Mouse (Mus musculus) kidney, embryonic 15.5 days (tissue): ENCODE measurements around the gene Ip6k3. TPM values are rescaled to one million over a fixed set of nuclear protein-coding genes. Genes with fewer than 3 reads are reported as not detected.
A peak's percentile ranks its signal among the peaks of the same experiment; 100 is the strongest.

ENCODE experiments used
- ATAC-seq: fragments of 200-750 bp; cut with Nextera tagmentation; replicated peaks from 2 replicates; pipeline ENCODE4 v1.8.0; 2017; ENCODE audit warnings: moderate TSS enrichment; ENCODE audit not compliant: low FRiP score
- H3K27ac ChIP-seq: fragments of 300-500 bp; sonication (generic); 2 replicates; pipeline ENCODE4 v1.5.1; 2015; ENCODE audit warnings: mild to moderate bottlenecking, inconsistent platforms
- H3K27me3 ChIP-seq: fragments of 300-500 bp; sonication (generic); 2 replicates; pipeline ENCODE4 v1.6.1; 2015; ENCODE audit warnings: inconsistent platforms
- H3K36me3 ChIP-seq: fragments of 300-500 bp; sonication (generic); 2 replicates; pipeline ENCODE4 v1.6.1; 2015; ENCODE audit warnings: inconsistent platforms
- H3K4me1 ChIP-seq: fragments of 300-500 bp; sonication (generic); 2 replicates; pipeline ENCODE4 v1.6.1; 2015; ENCODE audit warnings: inconsistent platforms
- H3K4me2 ChIP-seq: fragments of 300-500 bp; sonication (generic); 2 replicates; pipeline ENCODE4 v1.6.1; 2015; ENCODE audit warnings: moderate library complexity, mild to moderate bottlenecking, inconsistent platforms
- H3K4me3 ChIP-seq: fragments of 300-500 bp; sonication (generic); replicated peaks from 2 replicates; pipeline ENCODE4 v1.5.1; 2015; ENCODE audit warnings: mild to moderate bottlenecking, inconsistent platforms
- H3K9ac ChIP-seq: fragments of 300-500 bp; sonication (generic); 2 replicates; pipeline ENCODE4 v1.6.1; 2015; ENCODE audit warnings: mild to moderate bottlenecking, inconsistent platforms
- H3K9me3 ChIP-seq: fragments of 300-500 bp; sonication (generic); replicated peaks from 2 replicates; pipeline ENCODE4 v1.6.1; 2016; ENCODE audit warnings: inconsistent platforms
- WGBS: fragments of 180-500 bp; shearing (Covaris S2); methylation state at CpG from one replicate; pipeline ENCODE4 v1.1.7; 2015; ENCODE audit warnings: mixed read lengths; 5-methylcytosine and 5-hydroxymethylcytosine counted together
- polyA plus RNA-seq: library from polyadenylated mRNA; unstranded; fragments of >200 nt; fragmentation: Nextera tagmentation; extraction: Ambion mirVana; gene quantifications from 2 replicates; pipeline ENCODE4 v1.2.1, GENCODE M21; 2015

Ip6k3 gene
- polyA plus RNA-seq, 1 experiment from 2014 or later: 0.10 TPM

- no peak overlapping the region for H3K9ac ChIP-seq
- H3K4me1 ChIP-seq: no peaks in the 10 kb centered on the region
- no peak overlapping the region for H3K27ac ChIP-seq
- no peak for ATAC-seq
- peaks cover 3% of the 10 kb centered on the region; the same call in 1 of the 2 replicates for H3K27me3 ChIP-seq
- no peak overlapping the region for H3K4me3 ChIP-seq
- WGBS: 72% methylated on average over 6 of the region's 6 CpGs
- H3K9me3 ChIP-seq: no peaks in the 10 kb centered on the region
- H3K36me3 ChIP-seq: no peaks in the 10 kb centered on the region
- H3K4me2 ChIP-seq: no peak overlapping the region
Observed at GRCm38 (mm10) chr17:27166901-27167300, 694 bp downstream of the Ip6k3 start.

GRCm38 (mm10) chr17:27165054-27165773 lies 2.4 kb downstream of the Ip6k3 start:
- H3K4me3 ChIP-seq: no peak overlapping the region
- H3K27ac ChIP-seq: no peak overlapping the region
- H3K4me1 ChIP-seq: no peaks in the 10 kb centered on the region
- 51% methylated on average over 8 of the region's 8 CpGs for WGBS
- no peaks in the 10 kb centered on the region for H3K9me3 ChIP-seq
- no peak for ATAC-seq
- no peak overlapping the region for H3K9ac ChIP-seq
- H3K36me3 ChIP-seq: no peaks in the 10 kb centered on the region
- H3K27me3 ChIP-seq: peaks cover 9% of the 10 kb centered on the region; the same call in 1 of the 2 replicates
- no peak overlapping the region for H3K4me2 ChIP-seq

GRCm38 (mm10) chr17:27160905-27161304 lies 6.7 kb downstream of the Ip6k3 start:
- 73% methylated on average over 4 of the region's 4 CpGs for WGBS
- Histone ChIP-seq H3K9me3 (no peaks in the 10 kb centered on the region), H3K4me2 (no peak overlapping the region), H3K27ac (no peak overlapping the region), H3K27me3 (peaks cover 13% of the 10 kb centered on the region), H3K4me3 (no peak overlapping the region), H3K9ac (no peak overlapping the region), H3K36me3 (no peaks in the 10 kb centered on the region), H3K4me1 (peaks cover 14% of the 10 kb centered on the region)
- no peak for ATAC-seq

- no peak overlapping the region for H3K9ac ChIP-seq
- no peak overlapping the region for H3K27ac ChIP-seq
- no peak for ATAC-seq
- H3K27me3 ChIP-seq: peaks cover 10% of the 10 kb centered on the region; the same call in 1 of the 2 replicates
- no peaks in the 10 kb centered on the region for H3K36me3 ChIP-seq
- H3K4me3 ChIP-seq: no peak overlapping the region
- no peak overlapping the region for H3K4me2 ChIP-seq
- H3K9me3 ChIP-seq: no peaks in the 10 kb centered on the region
- 65% methylated on average over 7 of the region's 7 CpGs for WGBS
- peaks cover 16% of the 10 kb centered on the region for H3K4me1 ChIP-seq
Observed at GRCm38 (mm10) chr17:27159169-27159568, 8.4 kb downstream of the Ip6k3 start.

DNA sequence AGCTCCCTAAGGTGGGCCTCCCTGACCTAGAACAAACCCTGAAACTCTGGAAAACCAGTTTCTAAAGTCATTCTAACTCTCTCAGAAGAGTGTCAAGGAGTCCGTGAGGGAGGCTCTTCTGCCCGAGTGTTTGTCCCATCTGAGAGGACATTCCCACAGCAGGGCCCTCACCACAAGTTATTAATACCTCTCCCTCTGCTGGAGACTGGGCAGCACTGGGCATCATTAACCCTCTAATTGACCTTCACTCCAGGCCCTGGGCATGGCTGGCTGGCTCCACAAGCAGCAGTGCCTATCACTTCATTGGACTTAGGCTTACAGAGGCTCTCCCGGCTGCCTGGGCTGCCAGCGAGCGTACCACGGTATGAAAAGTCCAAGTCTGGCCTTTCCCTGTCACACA lies 9.2 kb downstream of the Ip6k3 start:
- 67% methylated on average over 6 of the region's 6 CpGs for WGBS
- Histone ChIP-seq H3K4me3 (no peak overlapping the region), H3K27me3 (peaks cover 10% of the 10 kb centered on the region; the same call in 1 of the 2 replicates), H3K36me3 (no peaks in the 10 kb centered on the region), H3K4me1 (peaks cover 24% of the 10 kb centered on the region), H3K27ac (no peak overlapping the region), H3K4me2 (no peak overlapping the region), H3K9me3 (no peaks in the 10 kb centered on the region), H3K9ac (no peak overlapping the region)
- ATAC-seq: no peak

GRCm38 (mm10) chr17:27155752-27156151 lies 11.8 kb downstream of the Ip6k3 start:
- Histone ChIP-seq H3K9ac (no peak overlapping the region), H3K4me2 (no peak overlapping the region), H3K9me3 (no peaks in the 10 kb centered on the region), H3K27ac (no peak overlapping the region), H3K4me3 (no peak overlapping the region), H3K36me3 (no peaks in the 10 kb centered on the region), H3K27me3 (peaks cover 14% of the 10 kb centered on the region), H3K4me1 (peaks cover 41% of the 10 kb centered on the region)
- WGBS: 52% methylated on average over 8 of the region's 8 CpGs
- no peak for ATAC-seq

GRCm38 (mm10) chr17:27154881-27155280 lies 12.7 kb downstream of the Ip6k3 start:
- Histone ChIP-seq H3K27ac (no peak overlapping the region), H3K9ac (no peak overlapping the region), H3K4me2 (no peak overlapping the region), H3K27me3 (peaks cover 14% of the 10 kb centered on the region), H3K36me3 (no peaks in the 10 kb centered on the region), H3K4me3 (no peak overlapping the region), H3K9me3 (no peaks in the 10 kb centered on the region), H3K4me1 (peaks cover 44% of the 10 kb centered on the region)
- WGBS: 79% methylated on average over 6 of the region's 6 CpGs
- no peak for ATAC-seq

GRCm38 (mm10) chr17:27154256-27154655 lies 13.3 kb downstream of the Ip6k3 start:
- WGBS: 87% methylated on average over 14 of the region's 14 CpGs
- ATAC-seq: no peak
- H3K9me3 ChIP-seq: no peaks in the 10 kb centered on the region
- H3K27ac ChIP-seq: no peak overlapping the region
- peaks cover 20% of the 10 kb centered on the region for H3K27me3 ChIP-seq
- H3K4me2 ChIP-seq: no peak overlapping the region
- H3K36me3 ChIP-seq: no peaks in the 10 kb centered on the region
- H3K4me1 ChIP-seq: peaks cover 44% of the 10 kb centered on the region
- H3K4me3 ChIP-seq: no peak overlapping the region
- H3K9ac ChIP-seq: no peak overlapping the region

- Histone ChIP-seq H3K4me1 (peaks cover 42% of the 10 kb centered on the region), H3K4me2 (no peak overlapping the region), H3K36me3 (no peaks in the 10 kb centered on the region), H3K9ac (no peak overlapping the region), H3K27ac (no peak overlapping the region), H3K4me3 (no peak overlapping the region), H3K27me3 (peaks cover 21% of the 10 kb centered on the region), H3K9me3 (no peaks in the 10 kb centered on the region)
- ATAC-seq: no peak
- 46% methylated on average over 9 of the region's 9 CpGs for WGBS
Observed at GRCm38 (mm10) chr17:27153773-27154193, 13.8 kb downstream of the Ip6k3 start.

GRCm38 (mm10) chr17:27152976-27153723 lies 14.4 kb downstream of the Ip6k3 start:
- Histone ChIP-seq H3K4me1 (peaks cover 36% of the 10 kb centered on the region), H3K9ac (no peak overlapping the region), H3K27ac (no peak overlapping the region), H3K9me3 (no peaks in the 10 kb centered on the region), H3K27me3 (peaks cover 21% of the 10 kb centered on the region), H3K4me2 (no peak overlapping the region), H3K4me3 (no peak overlapping the region), H3K36me3 (no peaks in the 10 kb centered on the region)
- 38% methylated on average over 8 of the region's 8 CpGs for WGBS
- 0 out of 2 replicates have a peak, but pooled peaks have one; percentile 45 for ATAC-seq

GRCm38 (mm10) chr17:27151411-27151810 lies 16.2 kb downstream of the Ip6k3 start:
- Histone ChIP-seq H3K27ac (no peak overlapping the region), H3K9ac (no peak overlapping the region), H3K4me3 (no peak overlapping the region), H3K27me3 (peaks cover 21% of the 10 kb centered on the region), H3K4me1 (peaks cover 42% of the 10 kb centered on the region), H3K9me3 (no peaks in the 10 kb centered on the region), H3K4me2 (no peak overlapping the region), H3K36me3 (no peaks in the 10 kb centered on the region)
- 74% methylated on average over 8 of the region's 8 CpGs for WGBS
- ATAC-seq: no peak

GRCm38 (mm10) chr17:27150871-27151270 lies 16.7 kb downstream of the Ip6k3 start:
- Histone ChIP-seq H3K27me3 (peaks cover 23% of the 10 kb centered on the region), H3K4me2 (no peak overlapping the region), H3K27ac (no peak overlapping the region), H3K9ac (no peak overlapping the region), H3K4me3 (no peak overlapping the region), H3K9me3 (no peaks in the 10 kb centered on the region), H3K4me1 (peaks cover 42% of the 10 kb centered on the region), H3K36me3 (no peaks in the 10 kb centered on the region)
- ATAC-seq: no peak
- 64% methylated on average over 7 of the region's 7 CpGs for WGBS
